Mouse (Mus musculus) myocyte (in vitro differentiated cells): ENCODE results near the gene Rph3al.

Source experiments
- E2F4 ChIP-seq: IDR thresholded peaks from one replicate; pipeline ENCODE4 v1.6.1; 2011; ENCODE audit warnings: mild to moderate bottlenecking, control low read depth, moderate library complexity; ENCODE audit not compliant: insufficient read depth
- MAX ChIP-seq: IDR thresholded peaks from one replicate; pipeline ENCODE4 v1.6.1; 2011; ENCODE audit warnings: low read depth, mild to moderate bottlenecking, control low read depth
- POLR2A ChIP-seq: IDR thresholded peaks from one replicate; pipeline ENCODE4 v1.6.1; 2011; ENCODE audit warnings: low read depth, mild to moderate bottlenecking, control low read depth, moderate library complexity; ENCODE audit not compliant: insufficient read length

- TF ChIP-seq POLR2A (no peak), MAX (no peak), E2F4 (no peak)
Measured at GRCm38 (mm10) chr11:75919139-75919538, 19.1 kb downstream of the Rph3al start.
